Mouse (Mus musculus) liver (tissue): ENCODE measurements around the gene Wdr27.

ENCODE experiments used
- DNase-seq: peaks from one replicate; pipeline ENCODE4 v3.0.0-alpha.2; 2020; ENCODE audit warnings: mixed read lengths

Wdr27 gene

DNA sequence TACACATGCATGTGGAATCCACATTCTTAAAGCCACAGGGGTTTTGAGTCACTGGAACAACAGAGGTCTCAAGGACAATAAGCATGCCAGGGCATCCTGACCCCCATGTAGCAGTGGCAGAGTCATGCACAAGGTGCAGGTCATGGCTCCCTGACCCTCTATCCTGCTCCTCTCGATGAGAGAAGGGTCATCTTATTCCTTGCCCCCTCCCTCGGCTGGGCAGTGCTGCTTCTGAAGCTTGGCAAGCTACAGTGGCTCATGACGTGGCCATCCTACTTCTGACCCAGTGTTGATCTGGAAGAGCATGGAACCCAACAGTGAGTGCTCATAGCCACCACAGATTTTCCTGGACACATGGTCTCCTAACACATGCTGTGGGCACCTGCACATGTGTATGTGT lies 126.9 kb downstream of the Wdr27 start:
- no peak for DNase-seq

DNA sequence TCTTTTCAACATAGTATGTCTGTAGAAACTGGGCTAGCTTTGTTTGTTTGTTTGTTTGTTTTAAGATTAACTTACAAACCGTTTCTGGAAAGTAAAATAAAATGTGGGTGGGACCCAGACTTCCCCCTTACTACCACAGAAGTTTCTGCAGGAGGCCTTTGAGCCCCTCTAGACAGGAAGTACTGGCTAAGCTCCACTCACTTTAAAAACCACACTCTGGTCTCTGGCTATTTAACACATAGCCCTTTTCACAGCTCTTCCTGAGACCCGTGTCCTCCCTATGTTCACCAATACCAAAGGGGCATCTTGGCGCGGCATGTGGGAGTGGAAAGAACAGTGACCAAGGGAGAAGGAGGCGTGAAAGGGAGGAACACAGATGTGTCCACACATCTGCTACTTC lies 127.7 kb downstream of the Wdr27 start:
- DNase-seq, result no peak

DNA sequence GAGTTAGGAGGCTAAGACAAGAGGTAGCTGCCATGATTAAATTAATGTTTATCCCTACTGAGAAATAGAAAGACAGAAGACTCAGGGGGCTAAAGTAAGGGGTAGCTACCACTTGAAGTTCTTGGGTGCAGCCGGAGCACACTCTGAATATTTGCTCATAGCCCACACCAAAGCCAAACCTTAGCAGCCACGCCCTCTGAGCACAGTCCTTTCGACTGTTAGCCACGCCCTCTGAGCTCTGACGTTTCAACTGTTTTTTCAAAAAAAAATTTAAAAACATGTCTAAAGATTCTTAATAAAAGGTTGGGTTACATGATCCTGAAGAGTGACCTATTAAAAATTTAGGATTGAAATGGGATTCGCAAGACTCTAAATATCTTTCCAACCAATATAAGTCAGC lies 130.3 kb downstream of the Wdr27 start:
- DNase-seq, result no peak

DNA sequence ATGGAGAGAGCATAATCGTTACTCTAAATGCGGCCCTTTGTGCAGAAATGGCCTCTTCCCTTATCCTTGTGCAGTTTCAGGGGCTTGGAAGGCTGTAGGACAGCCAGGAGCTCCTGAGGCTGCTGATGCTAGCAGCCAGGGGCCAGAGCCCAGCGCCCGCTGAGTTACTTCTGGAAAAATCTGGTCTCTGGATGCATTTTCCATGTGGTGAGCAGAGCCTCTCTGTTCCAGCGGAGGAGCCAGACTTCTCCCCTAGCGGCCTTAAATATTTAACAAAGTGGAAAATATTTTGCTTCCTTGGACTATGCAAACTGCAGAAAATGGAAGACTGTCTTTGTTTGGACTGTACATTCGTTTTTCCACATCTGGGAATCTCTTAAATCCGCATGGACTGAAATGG lies 130.9 kb downstream of the Wdr27 start:
- no peak for DNase-seq

DNA sequence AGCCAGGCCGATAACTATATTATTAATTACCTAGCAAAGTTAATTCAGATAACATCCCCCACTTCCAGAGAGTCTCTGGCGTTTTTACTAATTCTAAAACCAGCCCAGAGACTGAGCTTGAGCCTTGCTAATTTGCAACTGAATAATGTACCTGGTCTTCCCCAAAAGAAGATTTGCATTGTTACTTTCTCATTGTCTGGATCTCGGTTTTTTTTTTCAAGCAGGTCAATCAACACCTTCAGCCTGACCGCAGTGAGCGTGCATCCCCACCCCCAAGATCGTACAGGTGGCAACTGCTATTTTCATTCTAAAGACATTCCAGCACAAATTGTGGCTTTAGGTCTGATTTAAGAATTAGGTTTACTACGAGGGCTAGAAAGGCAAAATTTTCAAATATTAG lies 136.2 kb downstream of the Wdr27 start:
- no peak for DNase-seq

DNA sequence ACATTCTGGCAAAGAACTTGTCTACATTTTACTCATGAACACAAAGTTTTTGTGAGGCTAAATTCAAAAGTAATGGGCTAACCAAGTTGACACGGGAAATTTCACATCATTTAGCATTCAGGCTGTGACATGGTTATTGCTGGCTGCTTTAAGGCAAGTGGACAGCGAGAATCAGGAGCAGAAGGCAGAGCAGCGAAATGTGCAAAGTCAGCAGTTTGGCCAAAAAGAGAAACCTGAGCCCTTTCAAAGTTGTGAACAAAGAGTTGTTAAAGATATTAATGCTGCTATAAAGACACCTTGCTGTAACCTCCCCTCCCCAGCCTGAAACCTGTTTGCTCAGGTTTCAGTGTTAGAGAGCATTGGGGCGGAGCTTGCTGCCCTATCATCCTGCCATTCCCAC lies 143.7 kb downstream of the Wdr27 start:
- DNase-seq, result no peak

DNA sequence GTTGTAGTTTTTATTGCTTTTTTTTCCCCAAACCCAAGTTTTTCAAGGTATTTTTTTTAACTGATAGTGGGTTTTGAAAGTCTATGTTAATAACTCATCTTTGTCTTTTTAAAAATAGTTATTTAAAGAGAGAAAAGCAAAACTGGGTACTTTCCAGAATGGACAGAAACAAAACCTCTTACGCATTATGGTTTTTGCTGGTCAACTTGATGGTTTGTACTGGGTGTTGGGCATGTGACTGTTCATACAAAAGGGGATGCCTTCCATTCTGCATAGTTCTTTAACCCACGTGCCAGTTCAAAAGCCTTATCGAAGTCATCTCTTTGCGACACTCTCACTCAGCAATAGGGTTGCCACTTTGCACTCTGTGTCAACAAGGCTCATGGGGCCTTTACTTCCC lies 147.9 kb downstream of the Wdr27 start:
- no peak for DNase-seq

DNA sequence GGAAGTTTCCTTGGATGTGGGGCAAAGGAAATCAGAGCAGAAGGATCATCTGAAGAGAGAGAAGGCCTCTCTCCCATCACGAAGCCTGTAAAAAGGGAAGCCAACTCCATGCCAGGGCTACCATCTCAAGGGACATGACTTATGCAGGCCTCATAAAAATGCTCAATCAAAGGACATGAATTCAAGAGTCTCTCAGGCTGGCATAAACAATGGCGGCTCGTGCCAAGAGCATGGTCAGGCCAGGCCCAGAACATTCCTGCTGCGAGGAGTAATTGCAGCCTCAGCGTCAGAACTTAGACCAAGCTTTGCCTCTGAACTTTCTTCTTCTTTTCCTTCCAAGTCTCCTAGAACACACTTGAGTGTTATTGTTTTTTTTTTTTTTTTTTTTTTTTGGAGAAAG lies 163.6 kb downstream of the Wdr27 start:
- DNase-seq, result no peak

DNA sequence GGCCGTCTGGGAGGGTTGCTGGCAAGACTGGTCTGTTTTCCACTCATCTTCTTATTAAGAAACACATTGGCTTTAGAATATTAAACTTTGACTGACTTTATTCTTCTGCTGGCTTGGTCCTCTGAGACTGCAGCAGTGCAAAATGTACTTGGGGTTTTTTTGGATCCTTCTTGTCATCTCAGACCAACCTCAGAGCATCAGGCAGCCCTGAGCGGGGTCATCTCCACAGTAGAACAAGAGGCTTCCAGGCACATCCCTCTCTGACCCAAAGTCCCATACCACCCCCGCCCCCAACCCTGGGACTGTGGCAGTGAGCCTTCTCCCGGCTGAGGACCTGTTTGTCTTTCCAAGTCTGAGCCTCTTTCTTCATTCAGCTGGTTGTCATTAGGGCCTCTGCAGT lies 171.6 kb downstream of the Wdr27 start:
- no peak for DNase-seq

DNA sequence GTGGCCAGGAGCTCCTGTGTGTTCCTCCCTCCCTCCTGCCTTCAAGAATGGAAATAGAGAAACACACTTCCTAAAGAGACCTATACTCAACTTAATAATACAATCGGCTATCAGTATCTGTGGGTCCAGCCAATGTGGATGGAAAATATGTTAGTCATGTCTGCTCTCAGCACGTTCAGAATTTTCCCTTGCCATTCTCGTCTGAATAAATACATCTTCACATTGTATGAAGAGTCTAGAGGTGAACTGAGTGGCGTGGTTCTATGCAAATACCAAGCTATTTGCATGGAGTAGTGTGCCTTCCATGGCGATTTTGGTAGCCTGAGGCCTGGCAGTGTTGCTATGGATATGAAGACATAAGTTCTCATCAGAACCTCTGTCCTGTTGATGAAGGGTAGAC lies 172.6 kb downstream of the Wdr27 start:
- DNase-seq, result no peak
